In the genomic region with DNA sequence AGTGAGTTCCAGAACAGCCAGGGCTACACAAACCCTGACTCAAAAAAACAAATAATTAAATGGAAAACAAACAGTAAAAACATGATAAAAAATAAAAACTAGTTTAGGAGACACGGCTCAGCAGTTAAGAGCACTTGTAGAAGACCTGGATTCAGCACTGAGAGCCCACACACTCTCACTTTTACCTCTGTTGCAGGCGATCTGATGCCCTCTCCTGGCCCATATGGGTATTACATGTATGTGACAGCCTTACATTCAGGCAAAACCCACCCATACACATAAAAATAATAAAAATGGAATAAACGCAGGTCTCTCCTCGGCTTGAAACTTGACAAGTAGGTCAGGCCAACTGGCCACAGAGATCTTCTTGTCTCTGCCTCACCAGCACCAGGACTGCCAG, we compare ENCODE assay signal across 8 mouse cellular contexts. TPM values are rescaled to one million over a fixed set of nuclear protein-coding genes. Genes with fewer than 3 reads are reported as not detected.
DNase-seq lines count a peak whose midpoint lies in the region; ATAC-seq and TF ChIP-seq lines count a peak whose summit lies in the region.

No protein-coding gene starts in this region.

- no peak overlapping the region for H3K4me3 ChIP-seq in C2C12 (ENCODE audit: insufficient read depth, poor library complexity, severe bottlenecking)
- H3K4me3 ChIP-seq in midbrain, postnatal 0 days (ENCODE audit: low read depth, low read length): no peak overlapping the region

- ATAC-seq in common myeloid progenitor, adult 5-6 weeks (replicated peaks; ENCODE audit: low read depth, poor library complexity, severe bottlenecking): peak; percentile 76
- ATAC-seq in midbrain, postnatal 0 days (ENCODE audit: low FRiP score): 0 out of 2 replicates have a peak, but pooled peaks have one; percentile 28

- H3K4me1 ChIP-seq in midbrain, postnatal 0 days (ENCODE audit: insufficient read depth, low read length): no peaks in the 10 kb centered on the region

- H3K27me3 ChIP-seq in C2C12 (ENCODE audit: control insufficient read depth, insufficient read depth, insufficient read length): peaks cover 4% of the 10 kb centered on the region
- no peaks in the 10 kb centered on the region for H3K27me3 ChIP-seq in midbrain, postnatal 0 days (ENCODE audit: insufficient read depth, low read length)
- no peaks in the 10 kb centered on the region for H3K27me3 ChIP-seq in splenic B cell, adult 2 months (ENCODE audit: control insufficient read depth, insufficient read depth, low read length, poor library complexity, severe bottlenecking)

- H3K9ac ChIP-seq in midbrain, postnatal 0 days (replicated peaks; ENCODE audit: low read length, poor library complexity, severe bottlenecking): no peak overlapping the region

- peak; percentile 86 for DNase-seq in adipocyte (ENCODE audit: low spot score)
- DNase-seq in gastrocnemius, adult 8-10 months (ENCODE audit: low spot score in 2 of 2): peak; percentile 45 to 64
- DNase-seq in kidney, adult 11 months: peak; percentile 64
- peak; percentile 63 to 76 for DNase-seq in left cerebral cortex, postnatal 36 days (ENCODE audit: low spot score in 2 of 2)
- DNase-seq in midbrain, postnatal 0 days (ENCODE audit: low spot score): peak; percentile 86
- DNase-seq in splenic B cell, adult 2 months (ENCODE audit: low read depth, low spot score): peak; percentile 91

- no peak overlapping the region for H3K4me2 ChIP-seq in midbrain, postnatal 0 days (ENCODE audit: low read depth, low read length, poor library complexity, severe bottlenecking)

- no peaks in the 10 kb centered on the region for H3K9me3 ChIP-seq in midbrain, postnatal 0 days (ENCODE audit: low read length)

- H3K36me3 ChIP-seq in C2C12 (ENCODE audit: control insufficient read depth, insufficient read depth): no peaks in the 10 kb centered on the region
- no peaks in the 10 kb centered on the region for H3K36me3 ChIP-seq in midbrain, postnatal 0 days (ENCODE audit: insufficient read depth, low read length)
- no peaks in the 10 kb centered on the region for H3K36me3 ChIP-seq in splenic B cell, adult 2 months (ENCODE audit: control insufficient read depth, insufficient read depth, low read length, poor library complexity, severe bottlenecking)

- H3K79me3 ChIP-seq in C2C12 (ENCODE audit: low read depth): no peaks in the 10 kb centered on the region

- no peak overlapping the region for H3ac ChIP-seq in C2C12 (ENCODE audit: control insufficient read depth, insufficient read length, low read depth)

- no peaks in the 10 kb centered on the region for H3K79me2 ChIP-seq in C2C12 (ENCODE audit: control insufficient read depth, insufficient read depth)

- H3K27ac ChIP-seq in midbrain, postnatal 0 days (ENCODE audit: low read depth, low read length): no peak overlapping the region

- TF ChIP-seq CTCF in C2C12 (IDR thresholded peaks at IDR 0.05; ENCODE audit: control insufficient read depth, insufficient read depth, insufficient read length): peak; percentile 41
- peak; percentile 94 for TF ChIP-seq CTCF in midbrain, postnatal 0 days (IDR thresholded peaks at IDR 0.05)

- intact Hi-C loops in left cerebral cortex, postnatal 36 days (cut with DNase I): no loop called here

- 5% methylated on average over 4 of the region's 4 CpGs for WGBS in midbrain, postnatal 0 days

TF ChIP-seq in C2C12, 6 proteins besides CTCF, POLR2A, EP300 and RAD21:
- TF ChIP-seq USF1 (IDR thresholded peaks at IDR 0.05; ENCODE audit: low read depth) (no peak), FOSL1 (IDR thresholded peaks at IDR 0.05; ENCODE audit: insufficient read depth, low read length, poor library complexity, severe bottlenecking) (no peak), CEBPB (IDR thresholded peaks at IDR 0.05; ENCODE audit: low read depth) (no peak), MAX (IDR thresholded peaks at IDR 0.05) (no peak), MYOG (IDR thresholded peaks at IDR 0.05; ENCODE audit: control insufficient read depth, extremely low read depth, insufficient read length) (no peak), MYOD1 (IDR thresholded peaks at IDR 0.05; ENCODE audit: control insufficient read depth, insufficient read length, low read depth) (no peak)

RNA-seq across cellular contexts. Expression of gene Cby3, which starts 10.3 kb away (rescaled TPM):
- not detected for polyA plus RNA-seq in C2C12 (2012; fragmentation: generic; extraction: Trizol)
- not detected in 2 replicates for total RNA-seq in common myeloid progenitor, adult 5-6 weeks (2017)
- not detected for total RNA-seq in gastrocnemius, adult 8-10 months (2022)
- total RNA-seq in left cerebral cortex, postnatal 36 days (2021): not detected
- 0.71 TPM in 1 of 2 replicates, not detected in the other for total RNA-seq in midbrain, postnatal 0 days (2014; rRNA removed)
- polyA plus RNA-seq in midbrain, postnatal 0 days (2015; fragmentation: Nextera tagmentation; extraction: Ambion mirVana): 0.92 and 1.8 TPM in 2 replicates

RNA-seq across cellular contexts. Expression of gene Hnrnph1, which starts 12.2 kb away (rescaled TPM):
- 112 TPM for polyA plus RNA-seq in C2C12 (2012; fragmentation: generic; extraction: Trizol)
- 987 and 1,045 TPM in 2 replicates for total RNA-seq in common myeloid progenitor, adult 5-6 weeks (2017)
- 10 to 100 TPM; 63.8 to 91.3 (median 74.6) TPM for total RNA-seq in gastrocnemius, adult 8-10 months (2022)
- total RNA-seq in left cerebral cortex, postnatal 36 days (2021): 100 to 1,000 TPM; 175 to 266 TPM
- 215 and 300 TPM in 2 replicates for total RNA-seq in midbrain, postnatal 0 days (2014; rRNA removed)
- polyA plus RNA-seq in midbrain, postnatal 0 days (2015; fragmentation: Nextera tagmentation; extraction: Ambion mirVana): 262 and 273 TPM in 2 replicates

RNA-seq across cellular contexts. Expression of gene Canx, which starts 39.1 kb away (rescaled TPM):
- 144 TPM for polyA plus RNA-seq in C2C12 (2012; fragmentation: generic; extraction: Trizol)
- 1,004 and 1,241 TPM in 2 replicates for total RNA-seq in common myeloid progenitor, adult 5-6 weeks (2017)
- 100 to 1,000 TPM; 104 to 122 (median 111) TPM for total RNA-seq in gastrocnemius, adult 8-10 months (2022)
- 100 to 1,000 TPM; 400 to 407 TPM for total RNA-seq in left cerebral cortex, postnatal 36 days (2021)
- total RNA-seq in midbrain, postnatal 0 days (2014; rRNA removed): 227 and 275 TPM in 2 replicates
- polyA plus RNA-seq in midbrain, postnatal 0 days (2015; fragmentation: Nextera tagmentation; extraction: Ambion mirVana): 235 and 244 TPM in 2 replicates
